Mouse (Mus musculus) hindbrain, embryonic 13.5 days (tissue): ENCODE measurements around the gene Dpp6. TPM values are rescaled to one million over a fixed set of nuclear protein-coding genes. Genes with fewer than 3 reads are reported as not detected.

Source experiments
- ATAC-seq: fragments of 200-750 bp; cut with Nextera tagmentation; 2 replicates; pipeline ENCODE4 v1.8.0; 2017; ENCODE audit warnings: moderate TSS enrichment; ENCODE audit not compliant: low FRiP score
- H3K27ac ChIP-seq: fragments of 300-500 bp; sonication (generic); 2 replicates; pipeline ENCODE4 v1.5.1; 2015; ENCODE audit warnings: inconsistent platforms, mild to moderate bottlenecking, moderate library complexity
- H3K27me3 ChIP-seq: fragments of 300-500 bp; sonication (generic); 2 replicates; pipeline ENCODE4 v1.6.1; 2015; ENCODE audit warnings: mild to moderate bottlenecking, inconsistent platforms
- H3K36me3 ChIP-seq: fragments of 300-500 bp; sonication (generic); 2 replicates; pipeline ENCODE4 v1.6.1; 2015; ENCODE audit warnings: mild to moderate bottlenecking, inconsistent platforms
- H3K4me1 ChIP-seq: fragments of 300-500 bp; sonication (generic); replicated peaks from 2 replicates; pipeline ENCODE4 v1.6.1; 2015; ENCODE audit warnings: inconsistent platforms
- H3K4me2 ChIP-seq: fragments of 300-500 bp; sonication (generic); 2 replicates; pipeline ENCODE4 v1.6.1; 2015; ENCODE audit warnings: inconsistent platforms, mild to moderate bottlenecking, moderate library complexity
- H3K4me3 ChIP-seq: fragments of 300-500 bp; sonication (generic); 2 replicates; pipeline ENCODE4 v1.5.1; 2015; ENCODE audit warnings: mild to moderate bottlenecking, inconsistent platforms
- H3K9ac ChIP-seq: fragments of 300-500 bp; sonication (generic); 2 replicates; pipeline ENCODE4 v1.6.1; 2015; ENCODE audit warnings: mild to moderate bottlenecking, inconsistent platforms
- H3K9me3 ChIP-seq: fragments of 300-500 bp; sonication (generic); 2 replicates; pipeline ENCODE4 v1.6.1; 2016; ENCODE audit warnings: inconsistent platforms
- WGBS: fragments of 180-500 bp; shearing (Covaris S2); methylation state at CpG from one replicate; pipeline ENCODE4 v1.1.7; 2015; 5-methylcytosine and 5-hydroxymethylcytosine counted together
- polyA plus RNA-seq: library from polyadenylated mRNA; unstranded; fragments of >200 nt; fragmentation: Nextera tagmentation; extraction: Ambion mirVana; gene quantifications from 2 replicates; pipeline ENCODE4 v1.2.1, GENCODE M21; 2015

Gene Dpp6
- polyA plus RNA-seq, 1 experiment from 2014 or later: 55.2 TPM

- Histone ChIP-seq H3K27me3 (no peaks in the 10 kb centered on the region), H3K9me3 (no peaks in the 10 kb centered on the region), H3K4me1 (peaks cover 35% of the 10 kb centered on the region), H3K27ac (no peak overlapping the region), H3K4me3 (peak overlapping the region; percentile 51; the same call in 1 of the 2 replicates), H3K9ac (no peak overlapping the region), H3K36me3 (no peaks in the 10 kb centered on the region), H3K4me2 (peak overlapping the region; percentile 68)
- no peak for ATAC-seq
- WGBS: 67% methylated on average over 7 of the region's 7 CpGs
Observed at GRCm38 (mm10) chr5:26907151-26907550, 90.1 kb downstream of the Dpp6 start.

GRCm38 (mm10) chr5:26908612-26909011 is 91.6 kb downstream of the Dpp6 start:
- no peak for ATAC-seq
- 70% methylated on average over 4 of the region's 4 CpGs for WGBS
- no peak overlapping the region for H3K9ac ChIP-seq
- H3K4me2 ChIP-seq: no peak overlapping the region
- no peak overlapping the region for H3K4me3 ChIP-seq
- peaks cover 35% of the 10 kb centered on the region for H3K4me1 ChIP-seq
- no peak overlapping the region for H3K27ac ChIP-seq
- H3K9me3 ChIP-seq: no peaks in the 10 kb centered on the region
- H3K36me3 ChIP-seq: no peaks in the 10 kb centered on the region
- no peaks in the 10 kb centered on the region for H3K27me3 ChIP-seq

- Histone ChIP-seq H3K4me2 (no peak overlapping the region), H3K36me3 (no peaks in the 10 kb centered on the region), H3K4me1 (peaks cover 22% of the 10 kb centered on the region), H3K27ac (no peak overlapping the region), H3K27me3 (no peaks in the 10 kb centered on the region), H3K4me3 (no peak overlapping the region), H3K9me3 (no peaks in the 10 kb centered on the region), H3K9ac (no peak overlapping the region)
- ATAC-seq: no peak
Observed at GRCm38 (mm10) chr5:26910353-26910752, 93.3 kb downstream of the Dpp6 start.

GRCm38 (mm10) chr5:26911965-26912364 is 95.0 kb downstream of the Dpp6 start:
- no peak for ATAC-seq
- Histone ChIP-seq H3K4me3 (no peak overlapping the region), H3K9ac (no peak overlapping the region), H3K27ac (no peak overlapping the region), H3K4me1 (peaks cover 7% of the 10 kb centered on the region; the same call in 1 of the 2 replicates), H3K4me2 (no peak overlapping the region), H3K9me3 (no peaks in the 10 kb centered on the region), H3K36me3 (no peaks in the 10 kb centered on the region), H3K27me3 (no peaks in the 10 kb centered on the region)
- WGBS: 82% methylated on average over 3 of the region's 3 CpGs

- H3K36me3 ChIP-seq: peaks cover 5% of the 10 kb centered on the region; the same call in 1 of the 2 replicates
- no peak overlapping the region for H3K4me2 ChIP-seq
- ATAC-seq: no peak
- 89% methylated on average over 3 of the region's 3 CpGs for WGBS
- H3K4me3 ChIP-seq: no peak overlapping the region
- H3K9me3 ChIP-seq: no peaks in the 10 kb centered on the region
- H3K4me1 ChIP-seq: no peaks in the 10 kb centered on the region
- H3K9ac ChIP-seq: no peak overlapping the region
- no peak overlapping the region for H3K27ac ChIP-seq
- H3K27me3 ChIP-seq: no peaks in the 10 kb centered on the region
Observed at GRCm38 (mm10) chr5:26918763-26919162, 101.8 kb downstream of the Dpp6 start.

GRCm38 (mm10) chr5:26924552-26924951 is 107.5 kb downstream of the Dpp6 start:
- no peak for ATAC-seq
- Histone ChIP-seq H3K27me3 (no peaks in the 10 kb centered on the region), H3K4me3 (no peak overlapping the region), H3K36me3 (peaks cover 2% of the 10 kb centered on the region; the same call in 1 of the 2 replicates), H3K4me1 (no peaks in the 10 kb centered on the region), H3K9me3 (no peaks in the 10 kb centered on the region), H3K4me2 (no peak overlapping the region), H3K9ac (no peak overlapping the region), H3K27ac (no peak overlapping the region)
- WGBS: 93% methylated on average over 5 of the region's 5 CpGs

GRCm38 (mm10) chr5:26932413-26933122 is 115.6 kb downstream of the Dpp6 start:
- ATAC-seq: no peak
- 50% methylated on average over 3 of the region's 3 CpGs for WGBS
- H3K27ac ChIP-seq: no peak overlapping the region
- no peaks in the 10 kb centered on the region for H3K27me3 ChIP-seq
- H3K4me2 ChIP-seq: no peak overlapping the region
- no peak overlapping the region for H3K4me3 ChIP-seq
- no peaks in the 10 kb centered on the region for H3K36me3 ChIP-seq
- H3K9ac ChIP-seq: no peak overlapping the region
- H3K4me1 ChIP-seq: no peaks in the 10 kb centered on the region
- H3K9me3 ChIP-seq: no peaks in the 10 kb centered on the region

- Histone ChIP-seq H3K4me1 (no peaks in the 10 kb centered on the region), H3K27me3 (no peaks in the 10 kb centered on the region), H3K27ac (no peak overlapping the region), H3K9me3 (no peaks in the 10 kb centered on the region), H3K4me3 (no peak overlapping the region), H3K36me3 (no peaks in the 10 kb centered on the region), H3K4me2 (no peak overlapping the region), H3K9ac (no peak overlapping the region)
- whole genome bisulfite sequencing: 90% methylated on average over 6 of the region's 6 CpGs
- no peak for ATAC-seq
Observed at GRCm38 (mm10) chr5:26934911-26935310, 117.9 kb downstream of the Dpp6 start.

- WGBS: 78% methylated on average over 5 of the region's 5 CpGs
- Histone ChIP-seq H3K4me2 (no peak overlapping the region), H3K27me3 (no peaks in the 10 kb centered on the region), H3K9me3 (no peaks in the 10 kb centered on the region), H3K4me3 (no peak overlapping the region), H3K4me1 (peaks cover 7% of the 10 kb centered on the region), H3K9ac (no peak overlapping the region), H3K36me3 (no peaks in the 10 kb centered on the region), H3K27ac (no peak overlapping the region)
- ATAC-seq: no peak
Observed at GRCm38 (mm10) chr5:26941471-26941870, 124.5 kb downstream of the Dpp6 start.

- H3K36me3 ChIP-seq: no peaks in the 10 kb centered on the region
- H3K4me3 ChIP-seq: no peak overlapping the region
- ATAC-seq: peak; percentile 52; the same call in 1 of the 2 replicates
- H3K27me3 ChIP-seq: no peaks in the 10 kb centered on the region
- peaks cover 7% of the 10 kb centered on the region for H3K4me1 ChIP-seq
- H3K9me3 ChIP-seq: no peaks in the 10 kb centered on the region
- 55% methylated on average over 4 of the region's 4 CpGs for WGBS
- H3K4me2 ChIP-seq: no peak overlapping the region
- H3K9ac ChIP-seq: no peak overlapping the region
- H3K27ac ChIP-seq: no peak overlapping the region
Observed at GRCm38 (mm10) chr5:26945169-26945920, 128.3 kb downstream of the Dpp6 start.

GRCm38 (mm10) chr5:26969941-26970590 is 153.1 kb downstream of the Dpp6 start:
- Histone ChIP-seq H3K27me3 (no peaks in the 10 kb centered on the region), H3K4me1 (peaks cover 9% of the 10 kb centered on the region), H3K9ac (no peak overlapping the region), H3K36me3 (no peaks in the 10 kb centered on the region), H3K27ac (no peak overlapping the region), H3K4me2 (no peak overlapping the region), H3K4me3 (no peak overlapping the region), H3K9me3 (no peaks in the 10 kb centered on the region)
- no peak for ATAC-seq
- WGBS: 75% methylated on average over 6 of the region's 6 CpGs

GRCm38 (mm10) chr5:26973166-26973565 is 156.2 kb downstream of the Dpp6 start:
- no peak for ATAC-seq
- H3K36me3 ChIP-seq: no peaks in the 10 kb centered on the region
- no peak overlapping the region for H3K27ac ChIP-seq
- 16% methylated on average over 4 of the region's 4 CpGs for WGBS
- no peak overlapping the region for H3K4me3 ChIP-seq
- no peak overlapping the region for H3K9ac ChIP-seq
- H3K4me2 ChIP-seq: no peak overlapping the region
- H3K27me3 ChIP-seq: no peaks in the 10 kb centered on the region
- no peaks in the 10 kb centered on the region for H3K9me3 ChIP-seq
- H3K4me1 ChIP-seq: peaks cover 9% of the 10 kb centered on the region
